Mouse (Mus musculus) erythroid progenitor cell, adult 5-6 weeks (primary cell): ENCODE results near the gene Rnf220. TPM values are rescaled to one million over a fixed set of nuclear protein-coding genes. Genes with fewer than 3 reads are reported as not detected.
A peak's percentile ranks its signal among the peaks of the same experiment; 100 is the strongest.

Experiments used
- ATAC-seq: replicated peaks from 2 replicates; pipeline ENCODE4 v1.8.0; 2016; ENCODE audit warnings: moderate number of reproducible peaks, mild to moderate bottlenecking, moderate TSS enrichment, inconsistent platforms; ENCODE audit not compliant: poor library complexity, low FRiP score, severe bottlenecking
- total RNA-seq, 2 experiments: library from RNA; stranded (forward) in 1 of 2; stranded (reverse) in 1 of 2; fragments of 150-400 nt in 1 of 2; fragments of 186-747, 209-891 nt in 1 of 2; gene quantifications; 2 replicates each; pipeline versions ENCODE4 v1.2.3 to v1.2.4; 2015 to 2017; ENCODE audit warnings: low replicate concordance in 2 of 2

Rnf220 gene
- total RNA-seq, 2 experiments from 2014 or later, result 21.9 to 22.6 TPM

DNA sequence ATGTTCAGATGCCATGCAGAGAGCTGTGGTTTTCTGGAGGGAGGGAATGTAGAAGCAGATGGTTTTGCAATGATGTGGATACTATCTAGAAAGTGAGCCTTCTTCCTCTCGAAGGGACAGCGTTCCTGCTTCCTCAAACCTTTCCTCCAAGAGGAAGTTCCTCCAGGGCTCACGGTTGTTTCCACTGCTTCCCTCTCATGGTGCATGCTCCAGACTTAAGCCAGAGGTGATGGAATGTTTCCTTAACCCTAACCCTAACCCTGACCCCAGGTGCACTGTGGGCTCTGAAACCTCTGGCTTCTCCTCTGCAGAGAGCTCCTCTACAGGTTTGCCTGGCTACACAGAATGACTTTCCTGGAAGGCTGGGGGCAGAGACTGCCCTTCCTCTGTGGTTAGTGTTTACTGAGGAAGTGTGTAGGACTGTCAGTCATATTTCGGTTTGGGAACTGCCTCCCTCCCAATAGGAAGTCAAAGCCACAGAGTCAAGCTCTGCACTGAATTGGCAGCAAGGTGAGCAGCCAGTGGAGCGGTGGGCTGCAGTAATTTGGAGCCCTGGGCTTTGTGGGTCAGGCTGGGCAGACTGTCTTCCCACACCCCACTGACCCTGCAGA lies 242.7 kb downstream of the Rnf220 start:
- no peak for ATAC-seq

GRCm38 (mm10) chr4:117253218-117254016 lies 243.4 kb downstream of the Rnf220 start:
- ATAC-seq, result no peak

DNA sequence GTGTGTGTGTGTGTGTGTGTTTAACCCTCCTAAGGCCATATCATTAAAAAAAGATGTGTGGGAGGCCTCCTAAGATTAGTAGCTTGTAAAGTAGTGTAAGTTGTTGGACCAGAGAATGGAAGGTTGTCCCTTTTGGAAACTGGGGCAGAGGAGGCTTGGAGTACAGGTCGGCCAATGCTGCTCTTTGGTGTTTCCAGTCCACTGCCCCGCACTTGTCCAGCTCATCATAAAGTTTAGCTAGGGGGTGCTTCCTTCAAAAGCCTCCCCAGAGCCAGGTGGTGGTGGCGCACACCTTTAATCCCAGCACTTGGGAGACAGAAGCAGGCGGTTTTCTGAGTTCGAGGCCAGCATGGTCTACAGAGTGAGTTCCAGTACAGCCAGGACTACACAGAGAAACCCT lies 244.1 kb downstream of the Rnf220 start:
- ATAC-seq, result no peak

DNA sequence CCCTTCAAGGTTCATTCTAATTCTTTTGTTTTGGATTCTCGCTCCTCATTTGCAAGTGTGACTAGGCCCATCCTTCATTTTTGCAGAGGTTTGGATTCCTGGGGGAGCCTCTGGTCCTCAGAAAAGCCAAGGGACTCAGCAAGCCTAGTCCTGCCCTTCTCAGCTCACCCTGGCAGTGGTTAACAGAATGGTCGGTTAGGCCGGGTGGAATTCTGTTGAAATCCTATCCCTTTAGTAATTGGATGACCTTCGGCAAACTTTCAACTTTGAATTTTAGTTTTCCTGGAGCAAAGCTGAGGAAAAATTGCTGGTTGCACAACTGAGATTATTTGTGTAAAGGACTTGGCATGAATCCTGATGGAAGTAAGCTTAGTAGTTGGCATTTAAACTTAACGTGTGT lies 244.5 kb downstream of the Rnf220 start:
- no peak for ATAC-seq

DNA sequence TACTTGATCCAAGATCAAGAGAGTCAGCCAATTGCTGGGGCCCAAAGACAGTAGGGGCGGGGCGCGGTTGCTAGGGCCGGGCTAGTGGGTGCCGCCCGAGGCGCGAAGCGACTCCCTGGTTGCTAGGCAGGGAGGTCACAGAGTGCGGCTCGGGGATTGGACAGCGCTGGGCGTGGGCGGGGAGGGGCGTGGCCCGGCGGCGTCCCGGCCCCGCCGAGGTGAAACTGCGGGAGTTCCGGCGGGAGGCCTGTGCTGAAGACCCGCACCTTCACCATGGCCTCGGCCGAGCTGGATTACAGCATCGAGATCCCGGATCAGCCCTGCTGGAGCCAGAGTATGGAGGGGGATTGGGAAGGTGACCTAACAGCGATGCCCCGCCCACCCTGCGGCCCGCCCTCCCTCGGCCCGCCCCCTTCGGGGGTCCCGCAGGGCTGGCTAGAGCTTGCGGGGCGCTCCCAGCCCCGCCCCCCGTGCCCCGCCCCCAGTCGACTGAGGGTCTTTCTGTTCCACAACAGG lies 245.0 kb downstream of the Rnf220 start, which contains the start of the genes Tmem53 and Armh1:
TSS of gene Tmem53 (plus strand) at position 151 of the 516 bp plus-strand sequence.
TSS of gene Armh1 (minus strand) at position 325 of the 516 bp plus-strand sequence.
- ATAC-seq, result peak; percentile 100

- no peak for ATAC-seq
These were observed 245.9 kb downstream of the Rnf220 start for GRCm38 (mm10) chr4:117250982-117251381.

- ATAC-seq, result no peak
These were observed 256.0 kb downstream of the Rnf220 start for GRCm38 (mm10) chr4:117240867-117241266.

- no peak for ATAC-seq
These were observed 257.7 kb downstream of the Rnf220 start for GRCm38 (mm10) chr4:117239153-117239552.

- no peak for ATAC-seq
These were observed 261.0 kb downstream of the Rnf220 start for GRCm38 (mm10) chr4:117235822-117236221.

- ATAC-seq, result no peak
These were observed 262.6 kb downstream of the Rnf220 start for GRCm38 (mm10) chr4:117234166-117234741.

- no peak for ATAC-seq
These were observed 265.6 kb downstream of the Rnf220 start for GRCm38 (mm10) chr4:117231208-117231607.

GRCm38 (mm10) chr4:117230331-117230730 lies 266.5 kb downstream of the Rnf220 start:
- ATAC-seq, result no peak

GRCm38 (mm10) chr4:117229590-117229989 lies 267.3 kb downstream of the Rnf220 start:
- ATAC-seq, result no peak

GRCm38 (mm10) chr4:117225250-117225649 lies 271.6 kb downstream of the Rnf220 start:
- no peak for ATAC-seq

- ATAC-seq, result no peak
These were observed 272.7 kb downstream of the Rnf220 start for GRCm38 (mm10) chr4:117224122-117224521.

DNA sequence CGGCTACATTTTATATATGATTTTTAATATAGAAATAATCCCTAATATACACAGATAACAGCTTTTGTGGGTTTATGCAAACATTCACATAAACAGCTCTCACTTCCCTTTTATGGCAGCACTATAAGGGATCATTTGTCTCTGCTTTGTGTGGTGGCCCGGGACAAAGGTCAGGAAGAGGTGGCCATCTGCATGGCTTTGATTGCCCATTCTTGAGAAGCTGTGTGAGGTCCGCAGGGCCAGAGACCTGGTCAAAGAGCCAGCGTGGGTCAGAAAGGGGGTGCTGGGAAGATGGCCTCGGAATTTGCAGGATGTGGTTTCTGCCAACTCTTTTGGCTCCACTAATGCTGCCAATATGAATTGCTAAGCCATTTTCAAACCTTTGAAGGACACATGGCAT lies 273.9 kb downstream of the Rnf220 start:
- no peak for ATAC-seq

DNA sequence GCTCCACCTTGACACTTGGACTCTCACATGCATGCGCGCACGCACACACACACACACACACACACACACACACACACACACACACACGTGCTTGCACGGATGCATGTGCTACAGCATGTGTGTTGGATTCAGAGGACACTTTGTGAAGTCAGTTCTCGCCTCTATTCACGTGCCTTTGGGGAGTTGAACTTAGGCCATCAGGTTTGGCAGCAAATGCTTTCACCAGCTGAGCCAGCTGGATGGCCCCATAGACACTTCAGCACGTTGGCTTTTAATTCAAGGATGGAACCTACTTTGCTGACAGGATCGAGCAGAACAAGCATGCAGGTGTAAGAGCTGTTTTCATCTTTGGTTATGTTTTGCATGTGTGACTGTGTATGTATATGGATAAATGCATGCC lies 275.0 kb downstream of the Rnf220 start:
- no peak for ATAC-seq
